Mouse (Mus musculus) liver, embryonic 12.5 days (tissue): ENCODE data around the gene Utp3. TPM values are rescaled to one million over a fixed set of nuclear protein-coding genes. Genes with fewer than 3 reads are reported as not detected.
"Not testable (repeated sequence)": the region's sequence is repeated elsewhere in the genome, so short reads cannot be mapped to it uniquely, and the experiment has no call there.

ENCODE experiments used
- ATAC-seq: fragments of 200-750 bp; cut with Nextera tagmentation; 2 replicates; pipeline ENCODE4 v1.8.0; 2017; ENCODE audit warnings: moderate number of reproducible peaks, mild to moderate bottlenecking, moderate library complexity
- H3K27ac ChIP-seq: fragments of 300-500 bp; sonication (generic); 2 replicates; pipeline ENCODE4 v1.5.1; 2016; ENCODE audit warnings: mild to moderate bottlenecking
- H3K27me3 ChIP-seq: fragments of 300-500 bp; sonication (generic); replicated peaks from 2 replicates; pipeline ENCODE4 v1.6.1; 2016; ENCODE audit warnings: mild to moderate bottlenecking, moderate library complexity
- H3K36me3 ChIP-seq: fragments of 300-500 bp; sonication (generic); 2 replicates; pipeline ENCODE4 v1.6.1; 2016; ENCODE audit warnings: mild to moderate bottlenecking, moderate library complexity
- H3K4me1 ChIP-seq: fragments of 300-500 bp; sonication (generic); 2 replicates; pipeline ENCODE4 v1.6.1; 2016
- H3K4me2 ChIP-seq: fragments of 300-500 bp; sonication (generic); 2 replicates; pipeline ENCODE4 v1.6.1; 2016; ENCODE audit warnings: mild to moderate bottlenecking, moderate library complexity
- H3K4me3 ChIP-seq: fragments of 300-500 bp; sonication (generic); 2 replicates; pipeline ENCODE4 v1.5.1; 2016; ENCODE audit warnings: mild to moderate bottlenecking, moderate library complexity
- H3K9ac ChIP-seq: fragments of 300-500 bp; sonication (generic); 2 replicates; pipeline ENCODE4 v1.6.1; 2016; ENCODE audit warnings: mild to moderate bottlenecking, moderate library complexity
- H3K9me3 ChIP-seq: fragments of 300-500 bp; sonication (generic); replicated peaks from 2 replicates; pipeline ENCODE4 v1.6.1; 2016; ENCODE audit warnings: mild to moderate bottlenecking, moderate library complexity
- WGBS: fragments of 180-500 bp; shearing (Covaris S2); methylation state at CpG from one replicate; pipeline ENCODE4 v1.1.7; 2016; ENCODE audit not compliant: insufficient replicate concordance; 5-methylcytosine and 5-hydroxymethylcytosine counted together
- polyA plus RNA-seq: library from polyadenylated mRNA; unstranded; fragments of >200 nt; fragmentation: Nextera tagmentation; extraction: Ambion mirVana; gene quantifications from 2 replicates; pipeline ENCODE4 v1.2.1, GENCODE M21; 2016

The Utp3 gene
- 51.3 and 52.3 TPM in 2 replicates for polyA plus RNA-seq

DNA sequence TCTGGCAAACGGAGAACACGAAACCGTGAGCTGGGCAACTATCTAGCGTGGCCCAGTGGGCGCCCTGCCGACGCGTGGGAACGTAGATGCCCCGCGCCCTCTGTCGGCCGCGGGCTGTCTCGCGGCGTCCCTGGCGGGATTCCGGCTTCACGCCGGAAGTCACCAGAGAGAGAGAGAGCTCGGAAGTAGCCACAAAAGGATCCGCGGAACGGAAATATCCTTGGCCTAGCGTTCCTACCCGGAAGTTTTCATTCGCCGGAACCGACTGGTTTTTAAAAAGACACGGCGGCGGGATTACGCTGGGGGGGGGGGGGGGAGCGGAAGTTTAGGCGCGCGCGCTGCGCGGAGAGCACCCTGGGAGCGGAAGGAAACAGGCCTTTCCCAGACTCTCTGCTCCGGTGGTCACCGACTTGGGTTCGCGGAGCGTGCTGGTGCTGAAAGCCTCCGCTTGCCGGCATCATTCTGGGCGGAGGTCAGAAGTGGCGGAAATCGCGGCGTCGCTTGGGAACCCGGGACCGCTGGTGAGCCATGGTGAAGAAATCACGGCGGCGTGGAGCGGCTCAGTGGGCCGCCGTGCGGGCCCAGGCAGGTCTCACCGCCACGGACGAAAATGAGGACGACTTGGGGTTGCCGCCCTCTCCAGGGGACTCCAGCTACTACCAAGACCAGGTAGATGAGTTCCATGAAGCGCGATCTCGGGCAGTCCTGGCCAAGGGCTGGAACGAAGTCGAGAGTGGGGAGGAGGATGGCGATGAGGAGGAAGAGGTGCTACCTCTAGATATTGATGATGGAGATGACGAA, at the start of gene Utp3:
Gene Utp3, plus strand, starts transcription at position 377 of the 801 bp plus-strand sequence.
- Histone ChIP-seq H3K4me3 (peak within 1 kb of the TSS; percentile 92), H3K4me1 (peaks cover 27% of the 10 kb centered on the region), H3K9me3 (no peaks in the 10 kb centered on the region), H3K27ac (peak within 1 kb of the TSS; percentile 90), H3K36me3 (peaks cover 10% of the 10 kb centered on the region), H3K27me3 (no peaks in the 10 kb centered on the region), H3K9ac (peak within 1 kb of the TSS; percentile 87), H3K4me2 (peak within 1 kb of the TSS; percentile 91)
- peak; percentile 95 for ATAC-seq
- under 1% methylated on average over 76 of the region's 76 CpGs for WGBS

DNA sequence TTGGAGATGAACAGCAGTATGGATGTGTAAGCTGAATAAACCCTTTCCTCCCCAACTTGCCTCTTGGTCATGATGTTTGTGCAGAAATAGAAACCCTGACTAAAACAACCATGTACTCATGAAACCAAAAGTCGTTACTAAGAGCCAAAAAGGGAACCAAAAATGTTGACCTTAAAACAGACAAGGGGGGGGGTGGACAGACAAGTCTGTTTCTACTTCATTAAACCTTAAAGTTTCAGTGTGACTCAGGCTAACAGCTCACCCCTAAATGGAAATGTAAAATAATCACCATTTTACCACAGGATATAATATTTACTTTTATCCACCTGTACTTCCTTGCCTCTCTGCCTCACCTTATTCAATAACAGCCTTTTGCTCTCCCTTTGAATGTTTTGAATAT, 45.7 kb upstream of the Utp3 start:
- WGBS: 48% methylated on average over 1 of the region's 1 CpGs
- no peak for ATAC-seq

DNA sequence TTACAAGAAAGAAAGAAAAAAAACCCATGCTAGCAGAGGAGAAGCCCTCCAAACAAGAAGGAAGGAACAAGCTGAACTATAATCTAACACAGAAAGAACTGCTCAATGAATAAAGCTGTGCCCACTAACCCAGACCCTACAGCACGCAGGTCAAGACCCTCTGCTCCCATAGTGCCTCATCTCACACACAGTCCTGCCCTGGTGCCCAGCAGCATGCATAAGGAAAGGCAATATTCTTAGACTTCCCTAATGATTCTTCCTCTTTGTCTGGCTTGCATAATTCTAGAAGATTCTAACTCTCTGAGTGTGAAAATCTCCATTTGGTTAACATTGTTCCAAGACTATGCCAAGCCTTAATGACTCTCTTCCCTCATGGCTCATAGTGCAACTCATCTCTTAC, 45.3 kb upstream of the Utp3 start:
- Histone ChIP-seq H3K27me3 (no peaks in the 10 kb centered on the region), H3K4me2 (no peak overlapping the region)

More for the DNA sequence above, 45.7 kb upstream of the Utp3 start:
- Histone ChIP-seq H3K27me3 (no peaks in the 10 kb centered on the region), H3K9me3 (no peaks in the 10 kb centered on the region), H3K9ac (no peak overlapping the region), H3K4me1 (no peaks in the 10 kb centered on the region), H3K36me3 (no peaks in the 10 kb centered on the region), H3K27ac (no peak overlapping the region), H3K4me2 (no peak overlapping the region), H3K4me3 (no peak overlapping the region)

DNA sequence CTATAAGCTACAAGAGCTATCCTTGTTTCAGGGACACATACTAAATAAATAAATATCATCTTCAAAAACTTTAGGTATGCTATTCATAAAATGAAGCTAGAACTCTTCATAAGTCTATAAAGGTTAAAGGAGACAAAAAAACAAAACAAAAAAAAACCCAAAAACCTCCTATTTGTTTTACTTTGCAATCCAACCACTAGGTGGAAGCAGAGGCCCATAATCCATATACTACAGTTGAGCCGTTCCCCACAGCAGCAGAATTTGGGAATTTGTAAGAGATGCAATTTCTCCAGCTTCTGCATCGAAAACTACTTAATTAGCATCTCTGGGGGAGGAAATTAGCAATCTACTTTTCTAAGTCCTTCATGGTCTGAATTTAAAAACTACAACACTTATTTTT, 35.0 kb upstream of the Utp3 start:
- ATAC-seq: no peak
- no peaks in the 10 kb centered on the region for H3K36me3 ChIP-seq
- H3K9ac ChIP-seq: no peak overlapping the region
- no peak overlapping the region for H3K27ac ChIP-seq
- no peak overlapping the region for H3K4me2 ChIP-seq
- H3K4me1 ChIP-seq: no peaks in the 10 kb centered on the region
- H3K9me3 ChIP-seq: no peaks in the 10 kb centered on the region
- no peak overlapping the region for H3K4me3 ChIP-seq
- WGBS: 5% methylated on average over 2 of the region's 2 CpGs
- H3K27me3 ChIP-seq: no peaks in the 10 kb centered on the region

More for the DNA sequence above, 45.3 kb upstream of the Utp3 start:
- H3K27ac ChIP-seq: no peak overlapping the region
- no peaks in the 10 kb centered on the region for H3K4me1 ChIP-seq
- 58% methylated on average over 1 of the region's 1 CpGs for WGBS
- H3K36me3 ChIP-seq: no peaks in the 10 kb centered on the region
- H3K9me3 ChIP-seq: no peaks in the 10 kb centered on the region
- H3K9ac ChIP-seq: no peak overlapping the region
- no peak for ATAC-seq
- no peak overlapping the region for H3K4me3 ChIP-seq

DNA sequence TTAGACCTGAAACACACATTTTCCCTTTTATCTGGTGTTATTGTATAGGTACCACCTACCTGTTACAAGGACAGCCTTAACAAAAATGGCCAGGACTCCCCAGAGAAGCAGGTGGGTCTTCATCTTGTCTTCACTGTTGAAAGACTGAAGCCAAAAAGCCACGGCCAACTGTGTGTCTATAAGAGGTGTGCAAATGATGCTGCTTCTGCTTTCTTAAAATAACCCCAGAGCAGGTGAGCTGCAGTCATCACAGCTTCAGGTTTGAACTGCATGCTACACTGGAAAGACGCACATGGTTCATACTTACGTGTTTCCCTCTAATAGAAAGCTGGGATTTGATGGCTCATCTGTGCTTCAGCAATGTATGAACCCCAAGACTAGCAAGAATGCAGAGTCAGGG, 26.6 kb upstream of the Utp3 start, which contains the start of gene Jchain:
Gene Jchain, minus strand, starts transcription at position 235 of the 400 bp plus-strand sequence.
- H3K27ac ChIP-seq: no peak within 1 kb of the TSS
- H3K4me2 ChIP-seq: no peak within 1 kb of the TSS
- no peaks in the 10 kb centered on the region for H3K9me3 ChIP-seq
- no peaks in the 10 kb centered on the region for H3K36me3 ChIP-seq
- no peak within 1 kb of the TSS for H3K4me3 ChIP-seq
- H3K9ac ChIP-seq: no peak within 1 kb of the TSS
- WGBS: 66% methylated on average over 3 of the region's 3 CpGs
- no peaks in the 10 kb centered on the region for H3K27me3 ChIP-seq
- H3K4me1 ChIP-seq: no peaks in the 10 kb centered on the region
- no peak for ATAC-seq

DNA sequence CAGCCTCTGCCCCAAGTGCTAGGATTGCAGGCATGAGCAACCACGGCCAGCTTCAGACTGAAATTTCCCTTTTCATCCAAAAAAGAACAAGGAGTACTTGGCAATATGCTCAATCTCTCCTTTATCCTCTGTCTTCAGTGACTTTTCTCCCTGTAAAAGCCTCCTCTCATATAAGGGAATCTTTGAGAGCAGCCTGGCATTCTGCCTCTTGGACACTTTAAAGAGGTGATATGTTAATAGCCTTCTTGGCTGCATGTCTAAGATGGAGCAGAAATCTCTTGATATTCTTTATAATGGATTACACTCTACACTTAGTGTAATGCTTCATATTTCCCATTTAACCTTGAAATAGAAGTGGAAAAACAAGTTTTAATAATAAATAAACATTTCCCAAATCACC, 23.4 kb upstream of the Utp3 start:
- H3K27ac ChIP-seq: no peak overlapping the region

DNA sequence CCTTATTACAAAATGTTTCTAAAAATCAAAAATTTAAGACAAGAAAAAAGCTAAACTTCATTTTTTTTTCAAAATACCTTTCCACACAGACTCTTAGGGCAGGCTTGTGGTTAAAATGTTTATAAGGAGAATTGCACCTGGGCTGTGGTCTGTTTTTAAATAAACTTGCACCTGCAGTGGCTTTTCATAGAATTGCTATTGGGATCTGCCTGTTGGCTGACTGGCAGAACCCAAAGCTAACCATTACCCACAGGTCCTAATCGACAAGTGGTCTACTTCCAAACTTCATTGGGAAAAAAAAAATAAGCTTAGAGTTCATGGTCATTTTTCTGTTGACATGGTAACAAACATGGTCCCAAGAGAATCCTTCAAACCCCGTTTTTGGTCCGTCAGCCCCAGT, 19.6 kb upstream of the Utp3 start:
- Histone ChIP-seq H3K4me2 (no peak overlapping the region), H3K27ac (no peak overlapping the region), H3K9ac (no peak overlapping the region), H3K9me3 (no peaks in the 10 kb centered on the region), H3K36me3 (no peaks in the 10 kb centered on the region), H3K27me3 (no peaks in the 10 kb centered on the region), H3K4me3 (no peak overlapping the region), H3K4me1 (no peaks in the 10 kb centered on the region)
- WGBS: 70% methylated on average over 3 of the region's 3 CpGs
- no peak for ATAC-seq

More for the DNA sequence above, 23.4 kb upstream of the Utp3 start:
- WGBS: 53% methylated on average over 1 of the region's 1 CpGs
- Histone ChIP-seq H3K4me3 (no peak overlapping the region), H3K4me2 (no peak overlapping the region), H3K36me3 (no peaks in the 10 kb centered on the region), H3K4me1 (no peaks in the 10 kb centered on the region), H3K9me3 (no peaks in the 10 kb centered on the region), H3K9ac (no peak overlapping the region), H3K27me3 (no peaks in the 10 kb centered on the region)
- no peak for ATAC-seq

DNA sequence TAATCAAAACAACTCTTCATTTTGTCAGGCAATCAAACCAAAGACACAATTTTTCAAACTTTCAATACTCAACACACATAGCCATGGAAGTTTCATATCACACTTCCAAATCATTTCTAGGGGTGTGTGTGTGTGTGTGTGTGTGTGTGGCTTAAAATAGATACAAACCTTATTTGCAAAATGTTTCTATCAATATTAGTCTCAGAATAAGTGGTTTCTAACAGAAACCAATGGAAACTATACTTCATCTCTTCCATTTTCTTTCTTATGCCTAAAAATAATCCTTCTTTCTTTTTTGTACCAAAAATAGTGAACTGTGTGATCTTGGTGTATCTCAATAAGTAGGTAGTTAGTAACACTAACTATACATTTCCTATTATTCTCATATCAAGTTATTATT, 13.4 kb upstream of the Utp3 start:
- no peaks in the 10 kb centered on the region for H3K9me3 ChIP-seq
- H3K4me2 ChIP-seq: no peak overlapping the region
- no peak overlapping the region for H3K9ac ChIP-seq
- no peak for ATAC-seq
- H3K4me1 ChIP-seq: no peaks in the 10 kb centered on the region
- H3K36me3 ChIP-seq: no peaks in the 10 kb centered on the region
- H3K27me3 ChIP-seq: no peaks in the 10 kb centered on the region
- H3K4me3 ChIP-seq: no peak overlapping the region
- H3K27ac ChIP-seq: no peak overlapping the region

DNA sequence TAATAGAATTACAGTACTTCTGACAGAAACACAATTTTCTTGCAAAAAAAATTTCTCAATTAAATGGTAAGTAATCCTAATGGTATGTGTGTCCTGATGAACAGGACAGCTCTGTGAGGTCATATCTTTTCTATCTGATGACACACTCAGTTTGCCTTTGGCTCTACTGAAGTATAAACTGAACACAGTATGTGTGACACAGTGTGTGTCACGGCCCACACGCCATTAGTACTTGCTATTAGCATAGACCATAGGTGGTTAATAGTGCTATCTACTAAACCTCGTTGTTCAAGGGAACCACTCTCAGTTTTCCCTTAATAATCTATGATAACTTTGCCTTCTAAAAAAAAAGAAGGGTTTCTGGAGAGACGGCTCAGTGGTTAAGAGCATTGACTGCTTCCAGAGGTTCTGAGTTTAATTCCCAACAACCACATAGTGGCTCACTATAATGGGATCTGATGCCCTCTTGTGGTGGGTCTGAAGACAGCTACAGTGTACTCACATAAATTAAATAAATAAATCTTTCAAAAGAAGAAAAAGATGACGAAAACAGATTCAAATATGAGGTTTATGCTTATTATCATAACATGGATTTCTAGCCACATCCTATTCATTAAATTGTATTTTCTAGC, 11.5 kb upstream of the Utp3 start:
- no peaks in the 10 kb centered on the region for H3K36me3 ChIP-seq
- H3K27ac ChIP-seq: no peak overlapping the region
- H3K4me2 ChIP-seq: no peak overlapping the region
- H3K9me3 ChIP-seq: no peaks in the 10 kb centered on the region
- H3K4me1 ChIP-seq: no peaks in the 10 kb centered on the region
- H3K27me3 ChIP-seq: no peaks in the 10 kb centered on the region
- H3K4me3 ChIP-seq: no peak overlapping the region
- no peak overlapping the region for H3K9ac ChIP-seq
- no peak for ATAC-seq
- WGBS: 48% methylated on average over 5 of the region's 5 CpGs

DNA sequence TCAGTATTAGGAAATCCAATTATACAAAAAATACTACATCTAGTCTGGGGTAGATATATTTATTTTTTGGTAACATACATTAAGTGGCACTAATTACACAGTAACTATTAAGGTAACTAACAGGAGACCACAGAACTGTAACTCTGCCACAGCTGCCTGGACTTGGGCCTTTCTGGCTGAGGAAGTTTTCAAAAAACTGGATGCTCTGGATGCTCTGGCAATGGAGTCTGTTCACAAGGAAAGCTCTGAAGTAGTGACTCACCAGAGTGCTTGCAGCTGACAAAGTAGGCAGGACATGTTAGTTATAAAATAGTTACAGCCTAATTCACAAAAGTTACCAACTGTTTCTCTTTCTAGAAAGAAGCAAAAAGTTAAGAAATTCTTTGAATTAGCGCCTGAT, 9.9 kb upstream of the Utp3 start:
- 78% methylated on average over 1 of the region's 1 CpGs for WGBS
- not testable (repeated sequence) for H3K9me3 ChIP-seq, H3K27me3 ChIP-seq, ATAC-seq, H3K9ac ChIP-seq, H3K4me2 ChIP-seq, H3K4me1 ChIP-seq, H3K36me3 ChIP-seq, H3K27ac ChIP-seq, H3K4me3 ChIP-seq

DNA sequence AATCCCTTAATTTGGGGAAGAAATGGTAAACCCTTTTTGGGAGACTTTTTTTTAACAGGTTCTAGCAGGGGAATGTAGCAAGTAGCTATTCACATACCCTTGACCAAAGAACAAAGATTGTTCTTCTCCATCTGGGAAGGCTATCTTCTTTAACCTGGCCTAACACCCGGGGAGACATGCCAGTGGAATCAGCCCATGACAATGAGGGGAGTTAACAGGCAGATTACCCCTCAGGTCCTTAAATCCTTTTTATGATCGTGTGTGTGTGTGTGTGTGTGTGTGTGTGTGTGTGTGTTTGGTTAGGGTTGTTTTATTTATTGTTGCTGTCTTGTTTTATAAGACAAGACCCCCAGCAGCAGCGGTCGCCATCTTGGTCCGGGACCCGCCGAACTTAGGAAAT, 8.7 kb upstream of the Utp3 start:
- Histone ChIP-seq H3K27me3 (no peaks in the 10 kb centered on the region), H3K36me3 (no peaks in the 10 kb centered on the region), H3K4me3 (no peak overlapping the region), H3K27ac (no peak overlapping the region), H3K4me2 (no peak overlapping the region), H3K4me1 (no peaks in the 10 kb centered on the region), H3K9ac (no peak overlapping the region), H3K9me3 (no peaks in the 10 kb centered on the region)
- WGBS: 71% methylated on average over 7 of the region's 7 CpGs
- no peak for ATAC-seq

DNA sequence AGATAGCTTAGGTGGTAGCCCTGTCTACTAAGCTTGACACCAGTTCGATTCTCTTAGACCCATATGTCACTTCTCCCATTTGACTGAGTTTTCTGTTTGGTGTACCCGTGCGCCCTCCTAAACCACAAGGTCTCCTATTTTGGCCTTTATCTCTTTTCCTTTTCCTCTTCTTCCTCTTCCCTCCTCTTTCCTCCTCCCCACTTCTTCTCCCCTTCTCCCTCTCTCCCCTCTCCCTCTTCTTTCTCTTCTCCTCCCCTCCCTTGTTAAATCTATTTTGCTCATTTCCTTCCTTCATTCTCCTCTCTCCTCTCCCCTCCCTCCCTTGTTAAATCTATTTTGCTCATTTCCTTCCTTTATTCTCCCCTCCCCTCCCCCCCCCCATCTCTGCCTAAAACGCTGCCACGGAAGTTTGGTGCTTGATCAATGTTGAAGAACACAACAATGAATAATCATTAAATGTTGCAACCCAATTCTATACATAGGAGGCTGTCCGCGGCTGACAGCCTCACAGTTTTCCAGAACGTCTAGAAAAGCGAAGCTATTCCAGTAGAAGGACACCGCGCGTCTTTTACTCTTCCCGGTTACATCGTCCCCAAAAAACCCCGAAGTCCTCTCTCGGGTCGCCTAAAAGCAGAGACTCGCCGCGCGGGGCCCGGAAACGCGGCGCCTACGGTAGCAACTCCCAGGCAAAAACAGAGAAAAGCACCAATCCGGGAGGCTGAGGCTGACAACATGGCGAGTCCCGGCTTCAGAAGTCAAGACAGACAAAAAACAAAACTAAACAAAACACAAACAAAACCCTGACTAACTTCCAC, 784 bp upstream of the Utp3 start:
- 2% methylated on average over 29 of the region's 29 CpGs for WGBS
- Histone ChIP-seq H3K36me3 (peaks cover 10% of the 10 kb centered on the region), H3K4me1 (peaks cover 27% of the 10 kb centered on the region), H3K4me2 (peak overlapping the region; percentile 91), H3K9ac (peak overlapping the region; percentile 79), H3K4me3 (peak overlapping the region; percentile 92), H3K27ac (peak overlapping the region; percentile 90), H3K9me3 (no peaks in the 10 kb centered on the region), H3K27me3 (no peaks in the 10 kb centered on the region)
- peak; percentile 67 for ATAC-seq
